Mouse (Mus musculus) spleen, postnatal 4 days (tissue): ENCODE data around the gene Pxylp1.
A peak's percentile ranks its signal among the peaks of the same experiment; 100 is the strongest.
"Not testable (repeated sequence)": the region's sequence is repeated elsewhere in the genome, so short reads cannot be mapped to it uniquely, and the experiment has no call there.

Source experiments
- DNase-seq, 2 experiments: peaks; one replicate each; pipeline ENCODE4 v3.0.0; 2022; ENCODE audit warnings: low spot score in 2 of 2

The Pxylp1 gene

DNA sequence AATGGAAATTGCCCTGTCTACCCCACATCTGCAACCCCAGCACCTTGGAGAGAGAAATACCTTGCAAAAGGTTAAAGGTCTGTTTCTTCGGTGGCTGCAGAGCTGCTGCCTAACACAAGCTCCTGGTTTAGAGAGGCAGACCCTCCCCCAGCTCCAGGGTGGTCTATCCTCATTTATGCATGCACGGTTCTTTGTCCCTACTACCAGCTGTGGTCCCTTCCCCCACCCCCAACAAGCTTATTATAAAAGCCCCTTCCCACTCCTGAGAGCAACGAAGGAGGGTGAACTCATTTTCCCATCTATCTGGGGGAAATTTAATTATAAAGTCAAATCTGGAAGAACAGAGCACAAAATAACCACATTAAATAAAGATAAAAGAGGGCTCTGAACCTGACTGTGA is at the start of gene Pxylp1:
TSS of gene Pxylp1 (minus strand) at position 124 of the 400 bp plus-strand sequence.
- DNase-seq, result no peak

DNA sequence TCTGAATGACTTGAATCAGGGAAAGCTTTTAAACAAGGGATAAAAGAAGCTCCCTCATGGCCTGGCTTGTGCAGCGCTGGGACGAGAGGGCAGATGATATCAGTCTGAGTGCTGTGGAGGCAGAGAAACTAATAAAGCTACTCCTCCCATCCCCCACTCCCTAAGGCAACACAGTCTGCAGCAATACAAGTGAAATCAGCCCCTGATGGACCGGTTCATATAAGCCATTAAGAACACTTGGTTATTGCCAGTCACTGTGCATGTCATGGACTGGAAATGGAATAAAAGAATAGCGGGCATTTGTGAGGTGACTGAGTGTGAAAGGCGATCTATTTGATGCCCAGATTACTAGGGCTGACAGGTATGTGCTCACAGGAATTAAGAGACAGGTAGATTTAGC is 46.4 kb upstream of the Pxylp1 start:
- DNase-seq, result no peak

DNA sequence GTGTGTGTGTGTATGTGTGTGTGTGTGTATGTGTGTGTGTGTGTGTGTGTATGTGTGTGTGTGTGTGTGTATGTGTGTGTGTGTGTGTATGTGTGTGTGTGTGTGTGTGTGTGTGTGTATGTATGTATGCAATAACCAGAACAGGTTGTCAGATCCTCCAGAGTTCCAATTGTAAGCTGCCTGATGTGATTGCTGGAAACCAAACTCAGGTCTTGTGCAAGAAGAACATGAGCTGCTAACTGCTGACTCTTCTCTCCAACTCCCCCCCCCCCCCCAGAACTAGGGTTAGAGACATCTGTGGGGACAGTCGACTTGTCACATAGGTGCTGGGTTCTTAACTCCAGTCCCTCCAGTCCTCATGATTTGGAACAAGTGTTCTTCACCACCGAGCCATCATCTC is 44.0 kb upstream of the Pxylp1 start:
- DNase-seq, result not testable (repeated sequence)

DNA sequence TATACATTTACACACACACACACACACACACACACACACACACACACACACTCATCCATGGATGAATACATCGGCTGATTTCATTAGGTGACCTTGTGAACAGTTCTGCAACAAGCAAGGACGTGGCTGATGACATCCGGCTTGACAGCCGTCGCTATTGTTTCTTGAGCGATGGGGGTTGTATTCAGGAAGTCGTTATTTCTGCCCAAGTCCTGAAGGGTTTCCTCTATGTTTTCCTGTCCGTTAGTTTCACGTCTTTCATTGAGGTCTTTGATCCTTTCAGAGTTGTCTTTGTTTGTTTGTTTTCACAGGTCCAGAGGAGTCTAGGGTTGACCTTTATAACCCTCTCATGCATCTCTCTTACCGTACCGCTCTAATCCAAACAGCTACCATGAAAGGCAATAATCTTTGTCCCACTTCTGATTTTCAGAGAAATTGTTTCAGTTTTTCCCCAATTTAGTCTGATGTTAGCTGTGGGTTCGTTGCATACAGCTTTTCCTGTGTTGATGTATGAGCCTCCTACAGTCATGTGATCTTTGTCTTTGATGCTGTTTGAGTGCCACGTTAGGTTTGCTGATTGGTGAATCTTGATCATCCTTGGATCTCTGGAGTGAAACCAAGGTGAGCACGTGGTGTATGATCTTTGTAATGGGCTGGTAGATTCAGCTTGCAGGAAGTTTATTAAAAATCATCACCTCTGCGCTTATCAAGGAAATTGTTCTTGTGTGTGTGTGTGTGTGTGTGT is 43.3 kb upstream of the Pxylp1 start:
- DNase-seq, result no peak

DNA sequence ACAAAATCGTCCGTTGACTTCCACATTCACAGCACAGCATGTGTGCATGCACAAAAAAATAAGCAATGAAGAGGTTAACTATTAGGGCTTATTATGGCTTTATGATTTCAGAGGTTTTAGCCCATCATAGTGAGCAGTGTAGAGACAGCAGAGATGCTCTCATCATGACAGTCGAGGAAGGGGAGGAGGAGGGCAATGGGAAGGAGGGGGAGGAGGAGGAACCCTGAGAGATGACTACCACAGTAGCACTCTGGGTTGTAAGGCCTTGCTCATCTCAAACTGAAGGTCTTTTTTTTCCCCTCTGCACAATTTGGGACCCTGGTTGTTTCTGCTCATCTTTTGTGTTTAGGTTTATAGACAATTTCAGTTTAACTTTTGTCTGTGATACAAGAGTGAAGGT is 42.3 kb upstream of the Pxylp1 start:
- no peak for DNase-seq

DNA sequence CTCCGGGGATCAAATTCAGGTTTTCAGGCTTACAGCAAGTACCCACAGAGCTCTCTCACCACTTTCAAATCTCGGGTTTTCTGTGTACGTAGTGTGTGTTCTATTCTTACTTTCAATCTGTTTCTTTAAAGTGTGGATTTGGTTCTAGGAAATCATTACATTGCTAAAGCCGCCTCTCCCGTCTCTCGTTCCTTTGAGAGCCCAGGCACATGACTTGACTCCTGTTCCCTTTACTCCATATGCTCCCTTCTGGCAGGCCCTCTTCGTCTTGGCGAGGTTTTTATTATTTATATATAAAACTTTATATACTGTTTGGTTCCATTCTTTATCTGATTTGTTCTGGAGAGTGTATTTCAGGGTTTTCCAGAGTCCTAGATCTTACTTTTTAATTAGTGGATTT is 40.3 kb upstream of the Pxylp1 start:
- no peak for DNase-seq

DNA sequence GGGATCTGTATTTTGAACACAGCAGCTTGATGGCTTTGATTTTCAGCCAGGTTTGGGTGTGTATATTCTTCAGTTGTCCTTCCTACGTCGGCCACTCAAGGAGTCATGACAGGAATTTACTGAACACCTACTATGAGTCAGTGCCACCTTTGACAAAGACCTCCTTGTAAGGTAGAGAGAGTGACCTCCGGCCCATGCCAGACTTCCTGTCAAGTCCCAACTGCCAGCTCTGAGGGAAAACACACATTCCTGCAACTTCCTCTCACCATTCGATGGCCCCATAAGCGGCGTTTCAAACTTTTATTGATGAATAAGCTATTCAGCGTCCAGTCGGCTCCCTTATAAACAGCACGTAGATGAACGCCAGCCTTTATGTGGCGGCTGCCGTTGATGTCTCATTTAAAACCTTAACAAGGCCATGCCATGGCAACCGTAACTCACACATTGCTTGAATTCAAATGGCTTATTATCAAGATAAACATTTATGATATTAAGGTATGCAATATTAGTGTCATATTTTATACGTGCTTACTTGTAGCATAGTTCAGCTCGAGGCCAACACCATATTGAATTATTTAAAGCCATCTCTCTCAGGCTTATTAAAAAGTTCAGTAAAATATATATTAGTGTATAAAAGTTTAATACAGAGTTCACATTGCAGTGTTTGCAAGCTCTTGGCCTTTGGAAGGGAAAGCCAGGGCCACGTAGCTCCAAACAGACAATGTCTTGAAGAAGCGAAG is 31.3 kb upstream of the Pxylp1 start:
- no peak for DNase-seq

DNA sequence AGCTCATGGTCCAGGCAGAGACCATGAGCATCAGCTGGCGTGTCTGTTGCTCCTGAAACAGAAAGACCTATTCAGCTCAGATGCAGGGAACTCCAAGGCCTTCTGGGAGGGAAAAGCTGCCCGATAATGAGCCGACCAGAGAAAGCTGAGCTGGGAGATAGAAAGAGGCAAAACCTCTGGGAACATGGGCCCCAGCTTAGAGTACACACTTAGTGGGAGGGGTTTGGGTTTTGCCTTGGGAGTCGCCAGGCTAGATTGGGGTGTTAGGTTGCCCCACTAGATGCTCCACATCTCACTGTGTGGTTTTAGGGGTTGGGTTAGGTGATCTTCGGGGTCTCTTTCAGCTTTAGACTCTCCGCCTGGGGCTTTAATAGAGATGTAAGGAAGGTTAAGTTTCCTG is 30.6 kb upstream of the Pxylp1 start:
- DNase-seq, result no peak

DNA sequence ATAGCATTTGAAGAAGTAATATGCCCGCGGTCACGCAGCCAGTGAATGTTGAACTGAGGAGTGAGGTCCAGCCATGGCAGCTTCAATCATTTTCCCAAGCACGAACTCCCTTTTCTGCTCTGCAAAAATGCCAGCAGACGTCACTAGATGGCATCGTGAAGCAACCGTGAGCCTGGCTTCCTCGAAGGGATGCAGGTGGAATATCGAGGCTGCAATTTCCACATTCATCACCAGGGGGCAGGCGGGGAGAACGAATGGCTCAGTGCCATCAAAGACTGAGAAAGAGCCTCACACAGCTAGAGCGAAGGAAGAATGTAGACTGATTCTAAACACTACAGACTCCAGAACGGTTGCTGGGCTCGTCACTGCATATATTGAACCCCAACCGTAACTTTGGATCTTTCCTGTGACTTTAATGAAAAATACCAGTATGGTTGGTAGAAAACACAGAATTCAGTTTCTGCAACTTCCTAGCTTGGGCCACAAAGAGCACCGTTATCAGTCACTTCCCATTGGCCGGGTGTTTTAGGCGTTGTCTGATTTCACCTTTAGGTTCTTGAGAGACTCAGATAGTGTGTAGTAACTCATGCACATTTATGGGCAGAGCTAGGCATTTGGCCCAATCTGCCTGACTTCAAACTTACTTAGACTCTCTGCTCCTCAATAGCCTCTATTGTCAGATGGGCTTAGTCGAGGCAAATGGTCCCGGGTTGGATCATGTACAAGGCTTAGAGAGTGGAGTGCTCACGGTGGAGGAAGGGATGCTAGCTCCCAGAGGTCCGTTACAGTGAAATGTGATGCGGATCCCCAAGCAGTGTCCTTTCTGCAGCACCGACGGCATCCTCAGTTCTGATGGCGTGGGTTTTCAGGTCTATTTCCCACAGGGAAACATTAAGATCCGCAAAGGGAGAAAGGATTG is 24.4 kb upstream of the Pxylp1 start:
- peak; percentile 82 to 92 for DNase-seq

DNA sequence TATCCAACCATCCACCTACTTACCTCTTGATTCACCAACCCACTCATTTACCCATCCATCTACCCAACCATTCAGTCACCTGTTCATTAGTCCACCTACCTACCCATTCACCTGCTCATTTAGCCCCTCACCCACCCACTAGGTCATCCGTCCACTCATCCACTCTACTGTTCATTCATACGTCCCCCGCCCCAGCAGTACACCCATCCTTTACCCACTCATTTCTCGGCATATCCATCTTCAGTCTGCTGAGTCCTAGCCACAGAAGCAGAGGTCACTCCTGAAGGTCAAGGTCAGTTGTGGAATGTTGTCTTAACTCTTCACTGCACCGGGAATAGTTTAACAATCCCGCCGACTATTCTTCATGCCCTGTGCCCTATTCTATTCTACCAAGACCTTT is 23.6 kb upstream of the Pxylp1 start:
- no peak for DNase-seq

DNA sequence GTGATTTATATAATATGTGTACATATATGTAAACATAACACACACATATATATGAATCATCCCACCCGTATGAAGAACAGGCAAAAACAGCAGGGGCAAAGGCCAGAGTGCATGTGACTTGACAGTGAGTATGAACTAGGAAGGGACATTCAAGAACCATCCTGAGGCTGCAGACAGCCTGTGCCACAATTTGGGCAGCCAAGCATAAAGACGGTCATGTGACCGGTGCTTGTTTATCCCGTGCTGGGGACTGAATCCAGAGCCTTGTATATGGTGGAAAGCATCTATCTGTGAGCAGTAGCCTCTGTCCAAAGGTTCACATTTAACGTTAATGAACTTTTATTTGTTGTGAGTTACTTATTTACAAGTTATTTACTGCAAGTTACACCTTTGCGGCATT is 22.4 kb upstream of the Pxylp1 start:
- DNase-seq, result no peak

DNA sequence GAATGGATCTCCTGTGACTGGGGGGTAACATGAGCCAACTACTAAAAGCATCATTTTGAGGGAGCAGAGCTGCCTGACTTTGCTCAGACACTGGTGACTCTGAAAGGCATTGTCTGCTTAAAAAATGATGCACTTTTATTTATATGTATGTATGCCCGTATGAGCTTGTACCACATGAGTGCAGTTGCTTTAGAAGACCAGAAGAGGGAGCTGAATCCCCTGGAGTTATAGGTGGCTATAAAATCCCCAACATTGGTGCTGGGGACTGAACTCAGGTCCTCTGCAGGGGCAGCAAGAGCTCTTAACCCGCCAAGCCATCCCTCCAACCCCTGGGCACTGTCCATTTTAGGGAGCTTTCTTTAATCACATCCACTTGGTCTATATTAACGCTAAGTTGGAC is 21.5 kb upstream of the Pxylp1 start:
- DNase-seq, result no peak

DNA sequence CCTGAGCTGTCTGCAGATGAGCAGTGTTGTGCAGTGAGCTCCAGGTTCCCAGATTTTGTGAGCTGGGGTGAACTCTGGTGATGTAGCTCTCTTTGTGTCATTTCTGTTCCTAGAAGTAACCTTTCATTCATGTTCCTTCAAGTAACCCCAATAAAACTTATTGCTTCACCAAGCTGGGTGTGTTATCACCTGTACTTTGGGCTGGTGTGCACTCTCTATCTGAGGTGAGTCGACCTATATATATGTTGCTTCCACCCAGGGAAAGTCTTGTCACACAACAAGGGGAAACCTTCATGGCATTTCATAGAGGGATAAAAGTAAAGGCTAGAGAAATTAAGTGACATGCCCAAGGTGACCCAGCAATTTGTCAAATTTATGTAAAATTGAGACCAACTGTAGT is 17.0 kb upstream of the Pxylp1 start:
- no peak for DNase-seq

DNA sequence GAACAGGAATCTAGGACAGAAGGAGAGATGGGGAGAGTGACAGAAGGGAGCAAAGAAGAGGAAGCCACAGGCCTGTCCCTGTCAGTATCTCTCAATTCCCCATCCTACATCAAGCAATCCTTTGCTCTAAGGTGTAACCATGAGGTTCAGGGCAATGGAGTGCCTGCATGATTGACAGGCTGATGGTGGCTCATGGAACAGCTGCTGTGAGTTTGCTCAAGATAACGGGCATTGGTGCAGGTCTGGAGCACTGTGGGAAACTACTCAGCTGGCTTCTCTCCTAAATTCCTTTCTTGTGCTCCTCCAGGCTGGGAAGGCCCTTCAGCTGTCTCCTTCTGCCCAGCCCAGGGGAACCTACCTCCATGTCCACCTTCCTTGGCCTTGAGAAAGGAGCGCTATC is 16.3 kb upstream of the Pxylp1 start:
- no peak for DNase-seq

DNA sequence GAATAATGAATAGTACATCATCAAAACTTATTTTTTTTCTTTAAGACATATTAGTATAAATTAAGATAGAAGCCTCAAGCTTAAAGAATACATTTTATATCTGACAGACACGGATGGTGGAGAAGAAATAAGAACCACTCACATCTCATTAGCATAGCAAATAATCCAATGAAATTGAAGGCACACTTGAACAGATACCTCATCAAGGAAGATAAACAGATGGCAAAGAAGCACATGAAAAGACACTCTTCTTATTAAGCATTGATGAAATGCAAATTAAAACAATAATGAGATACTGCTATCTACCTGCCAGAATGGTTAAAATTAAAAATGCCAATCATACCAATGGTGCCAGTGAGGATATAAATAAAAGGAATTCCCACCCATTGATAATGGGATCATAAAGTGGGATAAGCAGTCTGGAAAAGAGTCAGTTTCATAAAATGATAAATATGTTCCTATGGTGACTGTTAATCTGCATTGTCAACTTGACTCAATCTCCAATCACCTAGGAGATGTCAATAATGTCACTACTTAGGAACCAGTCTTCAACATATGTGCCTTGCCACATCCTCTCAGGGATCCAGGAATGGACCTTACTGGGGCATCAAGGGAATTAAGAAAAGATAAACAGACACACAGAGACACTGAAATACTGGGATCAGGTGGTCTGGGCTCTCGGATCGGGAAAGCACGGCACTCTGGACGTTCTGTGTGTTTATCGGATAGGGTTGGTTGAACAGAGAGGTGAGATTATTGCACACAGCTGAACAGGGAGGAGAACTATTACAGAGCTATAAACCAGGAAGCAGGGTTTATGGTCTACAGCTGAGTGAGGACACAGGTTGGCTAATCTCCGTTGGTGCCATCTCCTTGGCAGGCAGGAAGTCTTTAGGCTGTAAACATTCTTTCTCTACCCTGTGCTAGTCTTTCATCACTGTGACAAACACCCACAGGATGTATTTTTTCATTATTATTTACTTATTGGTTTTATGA is 12.2 kb upstream of the Pxylp1 start:
- DNase-seq, result no peak

DNA sequence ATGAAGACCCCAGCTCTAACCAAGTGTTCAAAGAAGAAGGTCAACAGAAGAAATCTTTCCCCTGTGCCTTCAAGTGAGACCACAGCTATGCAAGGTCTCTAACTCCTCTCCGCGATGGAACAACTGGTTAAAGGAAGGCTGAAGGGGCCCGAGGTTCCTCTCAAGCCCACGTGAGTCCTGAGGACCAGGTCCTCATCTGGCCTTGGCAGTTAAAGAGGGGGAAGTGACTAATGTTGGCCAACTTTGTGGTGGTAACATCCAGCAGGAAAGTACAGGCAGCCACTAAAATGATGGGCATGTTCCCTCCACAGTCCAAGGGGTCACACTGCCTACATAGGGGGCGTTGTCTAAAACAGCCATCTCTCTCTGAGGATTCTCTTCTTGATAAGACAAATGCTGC is 7.2 kb upstream of the Pxylp1 start:
- DNase-seq, result no peak

DNA sequence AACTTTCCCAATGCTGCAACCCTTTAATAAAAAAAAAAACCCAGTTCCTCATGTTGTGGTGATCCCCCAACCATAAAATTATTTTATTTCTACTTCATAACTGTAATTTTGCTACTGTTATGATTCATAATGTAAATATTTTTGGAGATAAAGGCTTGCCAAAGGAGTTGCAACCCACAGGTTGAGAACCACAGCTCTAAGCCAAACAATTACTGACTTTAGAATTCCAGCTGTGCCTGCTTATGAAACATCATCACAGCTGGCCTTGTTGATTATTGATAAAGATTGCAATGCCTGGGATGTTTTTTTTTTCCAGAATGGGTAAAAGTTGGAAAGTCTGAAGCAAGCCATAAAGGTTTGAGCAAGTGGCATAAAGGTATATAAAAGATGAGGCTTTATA is 6.5 kb upstream of the Pxylp1 start:
- no peak for DNase-seq

DNA sequence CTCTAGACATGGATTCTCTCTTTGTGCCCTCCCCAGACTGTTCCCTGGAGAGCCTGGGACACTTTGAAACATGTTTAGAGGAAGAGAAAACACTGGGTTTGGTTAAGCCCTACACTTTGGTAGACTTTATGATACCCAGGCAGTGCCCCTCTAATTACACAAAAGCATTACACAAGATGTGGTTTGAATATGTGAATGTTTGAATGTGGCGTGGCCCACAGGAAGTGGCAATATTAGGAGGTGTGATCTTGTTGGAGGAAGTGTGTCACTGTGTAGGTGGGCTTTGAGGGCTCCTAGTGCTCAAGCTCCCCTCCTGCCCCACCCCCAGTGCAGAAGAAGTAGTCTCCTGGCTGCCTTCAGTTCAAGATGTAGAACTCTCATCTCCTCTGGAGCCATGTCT is 4.2 kb upstream of the Pxylp1 start:
- DNase-seq, result no peak

DNA sequence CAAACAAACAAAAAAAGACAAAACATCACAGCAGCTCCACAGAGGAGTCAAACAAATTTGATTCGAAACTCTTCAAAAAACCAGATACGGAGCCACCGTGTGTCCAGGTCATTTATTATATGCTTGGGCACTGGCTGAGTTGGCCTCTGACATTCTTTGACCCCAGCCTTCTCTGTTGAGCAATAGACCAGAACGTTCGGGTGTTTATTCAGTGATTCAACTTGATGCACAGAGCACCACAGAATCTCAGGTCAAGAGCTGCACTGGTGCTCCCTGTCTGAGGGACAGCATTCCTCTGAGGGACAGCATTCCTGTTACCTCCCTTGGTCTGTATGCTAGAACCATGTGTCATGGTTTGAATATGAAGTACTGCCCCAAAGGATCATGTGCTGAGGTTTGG is 1.1 kb upstream of the Pxylp1 start:
- no peak for DNase-seq

DNA sequence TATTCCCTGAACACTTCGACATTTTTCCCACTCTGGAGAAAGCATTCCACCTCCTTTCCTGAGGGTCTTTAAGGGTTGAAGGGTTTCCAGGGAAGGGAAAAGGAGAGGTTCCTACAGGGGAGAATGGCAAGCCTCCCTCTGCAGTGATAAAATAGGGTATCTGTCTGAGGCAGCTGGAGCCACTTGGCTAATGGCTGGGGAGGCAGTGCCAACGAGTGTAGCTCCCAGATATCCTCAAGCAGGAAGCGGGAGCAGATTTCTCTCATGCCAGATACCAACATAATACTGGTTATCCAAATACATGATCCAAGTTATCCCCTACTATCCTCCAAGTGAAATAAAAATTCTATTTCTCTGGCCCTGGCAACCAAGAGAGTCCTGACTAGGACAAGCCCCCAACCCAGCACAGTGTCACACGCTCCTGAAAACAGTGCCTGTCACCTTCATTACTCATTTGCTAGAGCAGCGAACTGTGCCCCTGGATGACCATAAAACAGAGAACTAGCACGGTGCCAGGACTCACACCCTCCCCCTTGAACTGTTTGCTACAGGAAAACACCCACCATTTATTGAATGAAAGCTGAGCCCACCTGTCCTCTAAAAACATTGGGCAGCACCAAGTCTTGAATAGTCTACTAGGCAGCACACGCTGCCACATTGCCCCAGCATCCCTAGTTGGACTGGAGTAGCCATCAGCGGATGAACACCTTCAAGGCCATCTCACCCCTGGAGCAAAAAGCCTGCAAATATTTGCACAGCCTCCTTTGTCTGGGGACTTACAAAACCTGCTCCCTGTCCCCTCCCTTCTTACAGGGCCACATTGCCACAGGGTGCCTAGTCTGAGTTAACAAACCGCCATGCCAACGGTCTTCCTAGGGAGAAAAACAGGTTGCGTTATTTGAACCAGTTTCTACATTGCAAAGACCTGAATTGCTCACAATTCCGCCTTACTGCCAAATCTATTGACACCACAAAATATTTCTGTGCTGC is 833 bp downstream of the Pxylp1 start:
- no peak for DNase-seq
